ENCODE assay signal across 8 mouse cellular contexts in genomic region chr6:51173620-51174442, GRCm38 (mm10).
DNase-seq lines count a peak whose midpoint lies in the region; ATAC-seq and TF ChIP-seq lines count a peak whose summit lies in the region.

No protein-coding gene starts in this region.

- peak overlapping the region; percentile 55 for H3K9ac ChIP-seq in ES-Bruce4 (ENCODE audit: low read depth, poor library complexity, severe bottlenecking)
- H3K9ac ChIP-seq in hindbrain, embryonic 13.5 days, result no peak overlapping the region

- H3K4me1 ChIP-seq in ES-Bruce4 (ENCODE audit: control insufficient read depth, insufficient read depth, low read length), result no peaks in the 10 kb centered on the region
- H3K4me1 ChIP-seq in bone marrow macrophage, adult 2 months (ENCODE audit: control insufficient read depth, insufficient read depth, low read length), result peaks cover 19% of the 10 kb centered on the region
- peaks cover 24% of the 10 kb centered on the region for H3K4me1 ChIP-seq in hindbrain, embryonic 13.5 days (replicated peaks)
- peaks cover 50% of the 10 kb centered on the region for H3K4me1 ChIP-seq in midbrain, embryonic 10.5 days

- ATAC-seq in hindbrain, embryonic 13.5 days (ENCODE audit: low FRiP score), result no peak

- peak overlapping the region; percentile 44 for H3K4me2 ChIP-seq in hindbrain, embryonic 13.5 days

- no peak for TF ChIP-seq EP300 in ES-Bruce4 (IDR thresholded peaks at IDR 0.05; ENCODE audit: insufficient read depth, low read depth, low read length)

- peak overlapping the region; percentile 63 for H3K4me3 ChIP-seq in ES-Bruce4 (ENCODE audit: low read depth, low read length)
- H3K4me3 ChIP-seq in bone marrow macrophage, adult 2 months (ENCODE audit: insufficient read depth, low read length), result peak overlapping the region; percentile 60
- H3K4me3 ChIP-seq in hindbrain, embryonic 13.5 days, result peak overlapping the region; percentile 14
- peak overlapping the region; percentile 45 for H3K4me3 ChIP-seq in midbrain, embryonic 10.5 days

- peak overlapping the region; percentile 31 for H3K27ac ChIP-seq in ES-Bruce4 (ENCODE audit: insufficient read depth, low read length)
- peak overlapping the region; percentile 95 for H3K27ac ChIP-seq in bone marrow macrophage, adult 2 months (ENCODE audit: insufficient read depth, low read depth, low read length)
- no peak overlapping the region for H3K27ac ChIP-seq in hindbrain, embryonic 13.5 days
- H3K27ac ChIP-seq in midbrain, embryonic 10.5 days (replicated peaks), result peak overlapping the region; percentile 83

- no peaks in the 10 kb centered on the region for H3K36me3 ChIP-seq in ES-Bruce4 (ENCODE audit: control insufficient read depth, insufficient read depth, low read length, poor library complexity, severe bottlenecking)
- no peaks in the 10 kb centered on the region for H3K36me3 ChIP-seq in hindbrain, embryonic 13.5 days
- no peaks in the 10 kb centered on the region for H3K36me3 ChIP-seq in midbrain, embryonic 10.5 days

- no peak for TF ChIP-seq POLR2A in ES-Bruce4 (IDR thresholded peaks at IDR 0.05; ENCODE audit: insufficient read depth, low read length)
- TF ChIP-seq POLR2A in bone marrow macrophage, adult 2 months (IDR thresholded peaks at IDR 0.05; ENCODE audit: borderline replicate concordance, low read depth, low read length), result no peak

- 1% methylated on average over 28 of the region's 28 CpGs for WGBS in hindbrain, embryonic 13.5 days
- WGBS in midbrain, embryonic 10.5 days, result 1% methylated on average over 28 of the region's 28 CpGs

- peak; percentile 41 for DNase-seq in midbrain, embryonic 10.5 days (ENCODE audit: low spot score)
- no peak for DNase-seq in thymus, postnatal 4 days
- DNase-seq in right cerebral cortex, adult 18-20 months, result no peak
- DNase-seq in adrenal gland, adult 2 months, result no peak
- DNase-seq in gastrocnemius, adult 18-20 months (ENCODE audit: low spot score), result no peak

- peaks cover 28% of the 10 kb centered on the region for H3K27me3 ChIP-seq in ES-Bruce4 (ENCODE audit: control insufficient read depth, insufficient read depth, low read length, poor library complexity, severe bottlenecking)
- peaks cover 76% of the 10 kb centered on the region for H3K27me3 ChIP-seq in hindbrain, embryonic 13.5 days
- peaks cover 77% of the 10 kb centered on the region for H3K27me3 ChIP-seq in midbrain, embryonic 10.5 days (ENCODE audit: low read depth, poor library complexity, severe bottlenecking)

- TF ChIP-seq CTCF in ES-Bruce4 (IDR thresholded peaks at IDR 0.05; ENCODE audit: low read depth, low read length), result no peak
- TF ChIP-seq CTCF in bone marrow macrophage, adult 2 months (IDR thresholded peaks at IDR 0.05; ENCODE audit: low read depth, low read length), result no peak

- no peaks in the 10 kb centered on the region for H3K9me3 ChIP-seq in ES-Bruce4 (replicated peaks; ENCODE audit: control insufficient read depth, insufficient read depth, low read length, poor library complexity, severe bottlenecking)
- H3K9me3 ChIP-seq in hindbrain, embryonic 13.5 days, result no peaks in the 10 kb centered on the region
- no peaks in the 10 kb centered on the region for H3K9me3 ChIP-seq in midbrain, embryonic 10.5 days (replicated peaks)
